Mouse (Mus musculus): ENCODE results near the gene Cpm.

- TF ChIP-seq CTCF (IDR thresholded peaks at IDR 0.05; ENCODE audit: low read depth) (no peak), EP300 (IDR thresholded peaks at IDR 0.05; ENCODE audit: low read depth) (no peak)
These were observed 15.1 kb downstream of the Cpm start for GRCm38 (mm10) chr10:117644429-117644748.

All from liver, embryonic 14.5 days (tissue).